Mouse (Mus musculus) layer of hippocampus, adult 2 months (tissue): ENCODE measurements around the gene Mcoln3. TPM values are rescaled to one million over a fixed set of nuclear protein-coding genes. Genes with fewer than 3 reads are reported as not detected.

Experiments used
- DNase-seq, 2 experiments: peaks; one replicate each; pipeline ENCODE4 v3.0.0; 2022; ENCODE audit warnings: low spot score in 2 of 2
- H3K27ac ChIP-seq: fragments of 200-600 bp; 2 replicates; pipeline ENCODE4 v1.8.1; 2022
- H3K4me3 ChIP-seq: fragments of 200-600 bp; 2 replicates; pipeline ENCODE4 v1.8.1; 2022; ENCODE audit warnings: mild to moderate bottlenecking
- CTCF ChIP-seq: fragments of 200-600 bp; conservative IDR thresholded peaks from 2 replicates; pipeline ENCODE4 v1.8.1; 2022; ENCODE audit warnings: antibody characterized with exemption, mild to moderate bottlenecking, moderate library complexity
- total RNA-seq, 2 experiments: library from RNA; stranded (reverse); gene quantifications; 2 replicates each; pipeline ENCODE4 v1.2.3; 2021

Gene Mcoln3
- total RNA-seq, 2 experiments from 2014 or later, result not detected

DNA sequence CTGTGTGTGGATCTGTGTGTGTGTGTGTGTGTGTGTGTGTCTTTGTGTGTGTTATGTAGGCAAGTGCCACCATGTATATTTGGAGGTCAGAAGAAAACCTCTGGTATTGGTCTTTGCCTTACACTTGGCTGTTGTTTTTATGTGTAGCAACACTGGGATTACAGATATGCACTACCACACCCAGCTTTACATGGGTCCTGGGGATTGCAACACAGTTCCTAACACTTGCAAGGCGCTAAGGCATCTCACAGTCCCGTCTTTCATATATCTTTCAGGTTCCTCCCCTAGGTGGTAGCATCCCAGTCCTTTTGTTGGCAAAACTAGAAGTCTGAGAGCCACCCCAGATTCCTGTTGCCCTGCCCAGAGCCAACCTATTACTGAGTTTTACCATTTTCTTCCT is 8.3 kb upstream of the Mcoln3 start:
- no peak for TF ChIP-seq CTCF

DNA sequence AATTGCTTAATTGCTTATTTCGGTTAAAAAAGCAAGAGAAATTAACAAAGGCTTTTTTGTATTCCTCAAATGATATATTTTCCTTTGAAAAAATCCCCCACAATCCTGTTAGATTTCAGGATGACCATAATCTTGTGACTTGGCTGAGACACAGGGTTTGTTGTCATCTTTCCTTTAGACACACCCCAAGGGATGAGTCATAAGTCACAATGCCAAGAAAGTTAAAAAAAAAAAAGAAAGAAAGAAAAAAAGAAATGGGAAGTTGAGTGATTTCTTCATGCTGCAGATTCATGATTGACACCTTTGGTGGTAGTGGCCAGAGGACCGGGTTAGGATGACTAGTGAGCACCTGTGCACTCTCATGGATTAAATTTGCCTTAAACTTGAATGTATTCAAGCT is 6.9 kb upstream of the Mcoln3 start:
- TF ChIP-seq CTCF, result no peak
- DNase-seq, result no peak
- H3K27ac ChIP-seq, result no peak overlapping the region
- H3K4me3 ChIP-seq, result no peak overlapping the region

More for the DNA sequence above, 8.3 kb upstream of the Mcoln3 start:
- Histone ChIP-seq H3K27ac (no peak overlapping the region), H3K4me3 (no peak overlapping the region)
- DNase-seq, result no peak

DNA sequence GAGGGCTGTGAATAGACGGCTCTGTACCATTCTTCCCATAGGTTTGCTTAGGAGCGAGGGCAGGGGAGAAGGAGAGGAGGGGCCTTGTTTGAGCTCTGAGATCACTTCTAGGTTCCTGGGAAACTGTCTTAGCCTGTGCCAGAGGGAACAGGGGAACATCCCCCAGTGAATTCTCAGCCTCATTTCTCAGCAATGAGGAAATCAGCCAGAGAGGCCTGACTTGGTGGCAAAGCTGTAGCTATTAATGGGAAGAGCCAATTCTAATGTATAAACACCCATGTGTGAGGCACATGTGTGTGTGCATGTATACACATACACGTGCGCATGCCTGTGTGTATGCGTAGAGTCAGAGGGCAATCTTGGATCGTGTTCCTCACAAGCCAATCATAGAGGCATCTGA is 6.3 kb upstream of the Mcoln3 start:
- Histone ChIP-seq H3K4me3 (no peak overlapping the region), H3K27ac (no peak overlapping the region)
- DNase-seq, result no peak
- no peak for TF ChIP-seq CTCF

DNA sequence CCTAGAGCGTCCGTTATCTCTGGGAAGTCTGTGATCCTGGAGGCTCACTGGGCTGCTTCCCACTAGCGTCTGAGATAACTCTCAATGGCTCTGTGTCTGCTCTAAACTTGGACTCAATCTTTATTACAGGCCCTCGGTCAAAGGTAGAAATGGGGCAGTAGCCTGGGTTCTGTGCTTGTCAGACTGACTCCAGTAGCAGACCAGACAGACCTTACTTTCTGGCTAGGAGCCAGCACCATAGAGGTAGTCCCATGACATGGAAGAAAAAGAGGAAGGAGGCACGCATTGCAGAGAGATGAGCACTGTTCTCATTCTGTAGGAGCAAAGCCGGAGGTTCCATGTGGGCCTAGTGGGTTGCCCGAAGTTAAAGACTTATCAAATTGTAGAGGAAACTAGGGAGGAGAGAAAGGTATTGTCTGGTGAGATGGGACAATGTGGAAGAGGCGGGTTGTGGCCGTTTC is 777 bp downstream of the Mcoln3 start:
- TF ChIP-seq CTCF, result no peak
- Histone ChIP-seq H3K27ac (no peak overlapping the region), H3K4me3 (no peak overlapping the region)
- DNase-seq, result no peak

DNA sequence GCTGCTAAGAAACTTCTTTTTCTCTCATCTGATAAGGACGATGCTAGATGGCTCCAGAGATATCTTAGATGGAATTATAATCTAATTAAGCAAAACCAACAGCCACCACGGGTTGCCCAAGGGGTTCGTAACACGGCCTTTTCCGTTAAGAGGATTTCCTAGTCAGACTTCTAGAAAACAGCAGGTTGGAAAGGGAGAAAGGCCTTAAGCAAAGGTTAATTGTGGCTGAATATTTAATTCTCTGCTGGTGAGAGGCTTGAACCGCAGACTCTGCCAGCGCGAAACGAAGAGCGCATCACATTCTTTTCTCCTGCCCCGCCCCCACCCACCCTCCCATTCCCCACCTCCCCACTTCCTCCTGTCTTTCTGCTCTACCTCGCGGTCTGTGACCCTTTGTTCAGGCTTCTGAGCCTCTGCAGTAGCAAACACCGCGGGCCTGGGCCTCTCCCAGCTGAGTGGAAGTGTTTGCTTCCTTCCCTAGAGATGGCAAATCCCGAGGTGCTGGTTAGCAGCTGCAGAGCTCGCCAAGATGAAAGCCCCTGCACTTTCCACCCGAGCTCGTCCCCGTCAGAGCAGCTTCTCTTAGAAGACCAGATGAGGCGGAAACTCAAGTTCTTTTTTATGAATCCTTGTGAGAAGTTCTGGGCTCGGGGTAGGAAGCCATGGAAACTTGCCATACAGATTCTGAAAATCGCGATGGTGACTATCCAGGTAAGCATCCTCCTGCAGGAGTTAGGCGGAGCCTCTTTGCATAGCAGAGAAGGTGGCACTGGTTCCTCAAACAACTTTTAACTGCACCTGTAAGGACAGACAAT is 4.3 kb downstream of the Mcoln3 start:
- no peak for TF ChIP-seq CTCF
- Histone ChIP-seq H3K4me3 (no peak overlapping the region), H3K27ac (no peak overlapping the region)
- no peak for DNase-seq

DNA sequence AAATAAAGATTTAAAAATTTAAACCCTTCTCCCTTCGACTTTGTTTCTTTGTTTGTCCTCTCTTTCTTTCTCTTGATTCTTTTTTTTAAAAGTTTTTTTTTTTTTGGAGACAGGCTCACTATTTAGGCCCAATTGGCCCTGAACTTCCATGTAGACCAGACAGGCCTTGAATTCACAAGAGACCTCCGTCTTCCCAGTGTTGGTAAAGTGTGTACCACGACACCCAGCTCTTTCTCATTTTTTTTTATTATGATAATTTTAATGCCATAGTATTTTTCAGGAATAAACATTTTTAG is 4.8 kb downstream of the Mcoln3 start:
- no peak for TF ChIP-seq CTCF
- no peak for DNase-seq
- Histone ChIP-seq H3K27ac (no peak overlapping the region), H3K4me3 (no peak overlapping the region)

DNA sequence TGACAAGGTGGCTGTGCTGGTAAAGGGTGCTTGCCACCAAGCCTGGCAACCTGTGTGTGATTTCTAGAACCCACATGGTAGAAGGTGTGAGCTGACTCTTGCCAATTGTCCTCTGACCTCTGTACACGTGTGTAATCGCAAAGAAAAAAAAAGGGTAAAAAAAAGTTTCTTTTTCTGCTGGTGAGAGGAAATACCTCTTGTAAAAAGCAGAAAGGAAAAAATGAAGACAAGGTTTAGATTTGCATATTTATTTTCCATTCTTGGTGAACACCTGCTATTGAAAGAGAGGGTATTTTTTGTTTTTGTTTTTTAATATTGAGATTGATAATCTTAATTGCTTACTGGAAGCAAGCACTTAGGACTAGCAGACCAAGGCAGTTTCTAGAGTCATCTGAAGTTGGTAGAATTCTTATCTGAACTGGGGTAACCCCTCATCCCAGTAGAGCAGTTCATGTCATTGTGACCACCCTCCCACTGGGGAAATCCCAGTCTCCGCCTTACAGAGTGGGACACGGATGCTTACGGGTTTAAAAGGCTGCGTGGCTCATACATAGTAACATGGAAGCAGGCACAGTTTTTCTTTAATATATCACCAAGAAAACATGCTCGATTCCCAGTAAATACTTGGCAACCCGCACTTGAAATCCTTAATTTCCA is 5.7 kb downstream of the Mcoln3 start:
- no peak for DNase-seq
- no peak for TF ChIP-seq CTCF
- no peak overlapping the region for H3K27ac ChIP-seq
- no peak overlapping the region for H3K4me3 ChIP-seq

DNA sequence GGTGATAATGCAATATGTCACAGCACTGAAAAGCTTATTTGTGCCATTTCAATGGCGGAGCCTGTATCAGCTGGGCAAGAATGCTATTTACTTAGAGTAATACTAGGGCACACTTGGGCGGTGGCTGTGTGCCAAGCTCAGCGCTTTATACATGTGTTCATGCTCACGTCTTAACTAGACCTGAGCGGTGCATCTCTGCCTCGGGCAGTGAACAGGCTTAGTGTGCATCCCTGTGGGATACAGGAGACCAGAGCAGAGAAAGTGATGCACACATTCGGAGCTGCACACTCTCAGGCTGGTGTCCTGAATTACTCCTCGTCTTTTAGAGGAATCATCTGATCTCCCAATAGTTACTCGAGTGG is 6.2 kb downstream of the Mcoln3 start:
- no peak overlapping the region for H3K27ac ChIP-seq
- DNase-seq, result no peak
- no peak overlapping the region for H3K4me3 ChIP-seq
- no peak for TF ChIP-seq CTCF

DNA sequence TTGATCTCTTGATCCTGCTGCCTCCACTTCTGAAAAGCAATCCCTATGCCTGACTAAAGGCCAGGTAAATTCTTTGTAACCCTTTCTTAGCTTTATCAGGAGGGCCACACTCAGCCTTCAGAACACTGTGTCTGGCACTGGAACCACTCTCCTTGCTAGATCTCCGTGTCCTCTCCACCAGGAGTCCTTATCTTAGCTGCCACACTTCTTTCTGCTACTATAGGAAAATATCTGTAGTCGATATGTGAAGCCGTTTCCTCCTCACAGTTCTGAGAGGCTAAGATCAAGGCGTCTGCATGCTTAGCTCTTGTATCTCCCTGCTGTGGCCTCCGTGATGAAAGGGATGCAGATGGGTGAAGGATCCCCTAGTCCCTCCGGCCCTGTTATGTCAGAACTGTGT is 10.0 kb downstream of the Mcoln3 start:
- no peak for DNase-seq
- Histone ChIP-seq H3K27ac (no peak overlapping the region), H3K4me3 (no peak overlapping the region)
- no peak for TF ChIP-seq CTCF

DNA sequence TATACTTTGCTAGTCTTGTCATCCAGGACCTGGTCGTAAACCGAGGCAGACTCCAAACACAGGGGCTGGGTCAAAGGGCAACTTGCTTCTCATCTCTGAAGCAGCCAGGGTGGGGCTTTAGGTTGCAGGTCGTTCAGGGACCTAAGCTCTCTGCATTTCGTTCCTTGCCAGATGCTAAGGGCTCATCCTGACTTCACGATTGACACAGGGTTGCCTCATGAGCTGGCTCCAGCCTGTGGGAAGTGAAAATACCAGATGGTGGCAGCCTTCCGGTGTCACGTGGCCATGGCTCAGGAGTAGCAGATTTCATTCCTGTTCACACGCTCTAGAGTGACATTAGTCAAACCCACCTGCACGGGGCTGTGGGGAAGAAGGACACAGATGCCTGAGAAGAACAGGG is 17.6 kb downstream of the Mcoln3 start:
- DNase-seq, result no peak
- H3K27ac ChIP-seq, result no peak overlapping the region
- TF ChIP-seq CTCF, result no peak

DNA sequence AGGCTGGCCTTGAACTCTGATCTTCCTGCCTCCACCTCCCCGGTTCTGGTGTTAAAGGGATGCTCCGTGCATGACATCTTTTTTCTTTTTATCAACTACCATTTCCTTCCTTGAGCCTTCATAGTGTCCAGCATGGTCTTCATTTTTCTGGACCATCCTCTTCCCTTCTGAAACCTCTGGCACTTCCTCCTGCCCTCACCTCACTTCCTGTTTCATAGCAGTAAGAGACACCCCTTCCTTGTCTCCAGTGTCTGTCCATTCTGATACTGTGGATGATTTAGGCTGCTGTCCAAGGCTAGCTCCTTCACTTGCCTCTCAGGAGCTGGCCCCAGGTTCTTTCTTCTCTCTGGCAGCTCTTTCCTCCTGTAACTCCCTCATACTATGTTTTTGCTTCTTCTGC is 18.2 kb downstream of the Mcoln3 start:
- Histone ChIP-seq H3K4me3 (no peak overlapping the region), H3K27ac (no peak overlapping the region)
- DNase-seq, result no peak
- TF ChIP-seq CTCF, result no peak

More for the DNA sequence above, 17.6 kb downstream of the Mcoln3 start:
- no peak overlapping the region for H3K4me3 ChIP-seq

DNA sequence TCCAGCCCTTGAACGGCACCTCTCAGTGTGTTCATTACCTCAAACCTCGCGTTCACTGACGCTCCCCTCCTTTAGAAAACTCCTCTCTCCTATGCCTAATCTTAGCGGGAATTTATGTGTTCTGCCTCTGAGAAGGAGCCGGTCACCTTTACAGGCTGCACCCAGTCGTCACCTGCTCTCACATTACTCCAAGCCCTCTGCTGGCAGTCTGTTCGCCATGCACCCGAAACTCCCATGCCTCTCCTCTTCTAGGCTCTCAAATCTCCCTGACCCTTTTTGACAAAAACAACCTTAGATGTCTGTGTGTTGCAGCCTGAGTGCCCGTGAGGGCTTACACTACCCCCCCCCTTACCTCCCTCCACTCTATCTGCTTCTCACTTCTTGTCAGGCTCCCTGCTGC is 19.2 kb downstream of the Mcoln3 start:
- TF ChIP-seq CTCF, result peak; percentile 45
- no peak overlapping the region for H3K27ac ChIP-seq
- DNase-seq, result no peak
- H3K4me3 ChIP-seq, result no peak overlapping the region

DNA sequence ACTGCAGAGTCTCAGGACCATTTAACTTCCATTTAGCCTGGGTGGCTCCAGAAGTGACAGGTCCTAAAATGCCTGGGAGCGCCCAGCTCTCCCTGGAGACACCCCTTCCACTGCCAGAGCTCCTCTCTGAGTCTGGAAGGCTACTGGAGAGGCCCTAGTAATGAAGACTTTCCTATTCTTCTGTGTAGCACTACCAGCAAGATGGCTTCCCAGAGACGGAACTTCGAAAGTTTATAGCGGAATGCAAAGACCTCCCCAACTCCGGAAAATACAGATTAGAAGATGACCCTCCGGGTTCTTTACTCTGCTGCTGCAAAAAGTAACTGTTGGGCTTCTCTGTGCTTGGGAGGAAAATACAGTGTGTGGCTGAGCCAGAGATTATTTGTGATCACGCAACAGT is 23.0 kb downstream of the Mcoln3 start:
- DNase-seq, result no peak
- H3K27ac ChIP-seq, result no peak overlapping the region
- no peak for TF ChIP-seq CTCF
- H3K4me3 ChIP-seq, result no peak overlapping the region

DNA sequence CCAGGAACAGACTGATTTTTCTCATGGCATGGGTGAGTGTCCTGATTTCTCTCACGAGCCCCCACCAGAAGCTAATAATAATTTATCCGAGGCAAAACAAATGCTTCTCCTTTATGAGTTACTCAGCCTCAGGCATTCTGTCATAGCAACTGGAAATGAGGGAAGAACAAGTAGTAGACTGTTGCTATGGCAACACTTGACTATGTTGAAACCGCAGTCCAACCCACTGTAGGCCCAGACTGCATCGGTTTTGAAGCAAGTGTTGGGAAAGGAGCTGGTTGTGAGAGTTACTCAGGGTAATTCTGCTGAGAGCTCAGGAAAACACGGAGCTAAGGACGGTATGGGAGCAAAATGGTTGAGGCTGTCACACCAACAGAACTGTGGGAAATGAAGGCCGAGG is 25.3 kb downstream of the Mcoln3 start:
- TF ChIP-seq CTCF, result no peak
- H3K4me3 ChIP-seq, result no peak overlapping the region
- no peak overlapping the region for H3K27ac ChIP-seq
- no peak for DNase-seq
